Mouse (Mus musculus) forelimb bud, embryonic 11.5 days (tissue): Measurements from ENCODE around the gene Arxes2.
"Not testable (repeated sequence)": the region's sequence is repeated elsewhere in the genome, so short reads cannot be mapped to it uniquely, and the experiment has no call there.

Experiments
- DNase-seq: peaks from one replicate; pipeline ENCODE4 v3.0.0-alpha.2; 2012; ENCODE audit warnings: low read depth, low spot score

Arxes2 gene

GRCm38 (mm10) chrX:135993664-135994119 is at the start of gene Arxes2:
Gene Arxes2 (plus strand): TSS chrX:135993824.
- DNase-seq, result not testable (repeated sequence)

DNA sequence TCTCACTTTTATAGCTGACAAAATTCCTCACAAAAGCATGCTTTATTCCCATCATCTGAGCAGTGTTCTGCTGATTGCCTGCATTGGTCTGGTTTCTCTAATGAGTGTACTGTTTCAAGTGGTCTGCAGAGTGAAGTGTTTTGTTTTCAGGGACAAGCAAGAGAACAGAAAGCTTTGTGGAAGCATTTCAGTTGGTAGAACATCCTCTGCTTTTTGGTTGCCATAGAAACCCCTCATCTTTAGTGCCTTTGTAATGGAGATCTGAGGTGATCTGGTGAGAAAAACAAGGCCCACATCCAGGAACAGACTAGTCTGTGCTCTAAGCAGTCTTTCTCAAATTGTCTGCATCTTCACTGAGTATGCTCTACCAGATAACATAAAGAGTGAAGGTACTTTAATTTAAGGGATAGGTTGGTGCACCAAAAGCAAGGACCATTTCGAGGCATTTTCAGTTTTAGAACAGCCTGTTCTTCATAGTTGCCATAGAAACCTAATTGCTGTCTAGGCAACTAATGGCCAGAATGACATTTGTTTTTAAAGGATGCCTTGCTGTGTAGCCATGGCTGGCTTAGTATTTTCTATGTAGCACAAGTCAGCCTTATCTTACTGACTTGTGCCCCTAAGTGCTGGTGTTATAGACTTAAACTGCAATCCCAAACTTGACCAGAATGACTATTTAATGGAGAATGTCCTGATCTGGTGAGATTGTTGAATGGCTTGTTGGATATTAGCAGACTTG is 44.8 kb upstream of the Arxes2 start:
- DNase-seq, result no peak

GRCm38 (mm10) chrX:135956988-135957690 is 36.5 kb upstream of the Arxes2 start:
- no peak for DNase-seq

DNA sequence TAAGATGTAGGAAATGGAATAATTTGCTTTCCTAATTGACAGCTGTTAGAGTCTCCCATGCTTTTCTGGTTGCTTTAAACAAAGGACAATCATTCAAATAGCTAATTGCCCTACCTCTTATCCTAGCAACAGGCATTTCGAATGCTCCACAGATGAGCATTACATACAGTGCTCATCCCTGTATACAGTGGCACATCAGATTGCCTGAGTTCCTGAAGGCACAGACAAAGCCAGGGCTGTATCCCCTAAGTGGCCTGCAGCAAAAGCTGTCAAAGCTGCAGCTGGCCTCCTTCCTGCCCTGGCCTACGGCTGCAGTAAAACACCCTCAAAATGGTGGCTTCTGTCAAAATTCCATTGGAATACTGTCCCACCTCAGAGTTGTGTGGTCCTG is 35.9 kb upstream of the Arxes2 start:
- DNase-seq, result no peak

GRCm38 (mm10) chrX:135958589-135959225 is 34.9 kb upstream of the Arxes2 start:
- DNase-seq, result no peak

DNA sequence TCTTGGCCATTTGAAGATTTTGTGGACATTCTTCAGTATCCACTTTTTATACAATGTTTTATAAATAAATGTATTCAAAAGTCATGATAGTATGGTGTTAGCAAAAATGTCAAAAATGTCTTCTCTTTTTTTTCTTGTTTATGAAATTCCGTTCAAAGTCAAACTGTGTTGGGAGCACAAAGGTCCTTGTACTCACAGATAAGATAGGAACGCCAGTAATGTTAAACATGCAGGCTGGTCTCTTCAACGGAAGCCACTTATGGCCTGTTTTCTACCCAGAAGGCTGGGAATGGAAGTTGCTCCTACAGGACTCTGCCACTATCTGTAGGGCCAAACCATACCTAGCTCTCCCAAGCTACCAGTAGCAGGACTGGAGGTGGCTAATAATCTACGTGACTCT is 34.1 kb upstream of the Arxes2 start:
- no peak for DNase-seq

GRCm38 (mm10) chrX:135962342-135962741 is 31.3 kb upstream of the Arxes2 start:
- no peak for DNase-seq

DNA sequence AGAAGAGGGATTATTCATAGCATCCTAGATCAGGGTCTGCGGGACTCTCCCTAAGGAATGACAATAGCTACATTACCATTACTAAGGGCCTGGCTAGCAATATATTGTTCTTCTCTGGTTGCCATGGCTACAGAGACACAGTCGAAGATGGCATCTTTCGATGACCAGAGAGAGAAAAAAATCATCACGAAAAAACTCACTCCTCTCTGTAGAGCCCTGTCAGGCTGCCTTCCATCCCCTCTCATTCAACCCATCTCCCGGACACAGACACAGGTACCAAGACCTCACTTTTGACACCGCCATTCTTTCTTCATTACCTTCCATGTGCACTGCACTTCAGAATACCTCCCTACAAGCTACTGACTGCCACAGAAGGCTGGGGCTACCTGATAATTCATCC is 30.5 kb upstream of the Arxes2 start:
- DNase-seq, result no peak

DNA sequence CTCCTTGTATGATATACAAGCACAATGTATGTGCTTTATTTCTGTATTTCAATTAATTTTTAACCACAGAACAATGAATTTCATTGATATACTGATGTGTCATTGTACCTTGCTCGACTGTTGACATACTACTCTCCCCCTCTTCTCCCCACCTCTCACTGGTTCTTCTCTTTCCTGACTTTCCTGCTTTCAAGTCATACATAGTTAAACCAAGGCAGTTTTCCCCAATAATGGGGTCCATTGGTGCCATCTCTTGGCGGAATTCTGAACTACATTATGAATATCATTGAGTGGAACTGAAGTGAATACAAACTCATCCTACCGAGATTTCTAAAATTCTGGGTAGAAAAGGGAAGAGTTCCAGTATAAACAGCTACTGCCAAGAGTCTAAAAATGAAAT is 30.0 kb upstream of the Arxes2 start:
- DNase-seq, result peak; percentile 33

GRCm38 (mm10) chrX:135973597-135974423 is 19.8 kb upstream of the Arxes2 start:
- DNase-seq, result no peak

GRCm38 (mm10) chrX:135974424-135975225 is 19.0 kb upstream of the Arxes2 start:
- no peak for DNase-seq

- peak; percentile 57 for DNase-seq
Observed at GRCm38 (mm10) chrX:135975226-135975552, 18.4 kb upstream of the Arxes2 start.

GRCm38 (mm10) chrX:135984539-135985260 is 8.9 kb upstream of the Arxes2 start:
- DNase-seq, result no peak

GRCm38 (mm10) chrX:135986267-135986666 is 7.4 kb upstream of the Arxes2 start:
- no peak for DNase-seq

GRCm38 (mm10) chrX:135990661-135991060 is 3.0 kb upstream of the Arxes2 start:
- no peak for DNase-seq

DNA sequence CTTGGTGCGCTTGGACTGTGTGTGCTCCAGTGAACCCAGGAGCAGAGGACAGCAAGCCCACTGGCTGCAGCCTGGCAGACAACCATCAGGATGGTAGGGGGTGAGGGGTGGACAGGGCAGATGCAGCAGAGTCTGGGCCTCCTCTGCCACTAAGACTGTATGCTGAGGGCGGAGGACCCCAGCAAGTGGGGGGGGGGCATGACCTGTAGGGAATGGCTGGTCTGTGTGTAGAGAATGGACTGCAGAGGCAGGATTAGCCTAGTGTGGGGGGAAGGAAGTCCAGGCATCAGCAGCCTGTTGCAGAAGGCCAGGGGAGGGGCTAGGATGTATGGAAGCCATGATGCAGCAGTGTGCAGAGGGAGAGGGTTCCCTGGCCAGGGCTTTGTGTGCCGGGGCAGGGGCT is 431 bp upstream of the Arxes2 start:
- not testable (repeated sequence) for DNase-seq

GRCm38 (mm10) chrX:136007199-136007843 is 13.7 kb downstream of the Arxes2 start:
- DNase-seq, result no peak

- peak; percentile 43 for DNase-seq
Observed at GRCm38 (mm10) chrX:136014392-136014791, 20.8 kb downstream of the Arxes2 start.

GRCm38 (mm10) chrX:136030331-136030730 is 36.7 kb downstream of the Arxes2 start:
- DNase-seq, result no peak
